Mouse (Mus musculus) megakaryocyte-erythroid progenitor cell, adult 5-6 weeks (primary cell): ENCODE measurements at regions not wholly inside any gene's neighbourhood (a gene's known extent, or its start where the extent isn't known, plus 50 kb on each side); places are given as distances from the start of the nearest gene placed in this dataset.

Experiments used
- ATAC-seq: replicated peaks from 2 replicates; pipeline ENCODE4 v1.8.0; 2016; ENCODE audit warnings: mild to moderate bottlenecking, inconsistent platforms; ENCODE audit not compliant: severe bottlenecking, poor library complexity, low FRiP score, low TSS enrichment

GRCm38 (mm10) chr10:119061958-119062599 is 177.8 kb downstream of the Cand1 start:
- ATAC-seq = no peak

- ATAC-seq = no peak
These were observed 178.5 kb downstream of the Cand1 start for GRCm38 (mm10) chr10:119061349-119061850.

- ATAC-seq = no peak
These were observed 181.3 kb downstream of the Cand1 start for GRCm38 (mm10) chr10:119058493-119059020.

- ATAC-seq = no peak
These were observed 184.6 kb downstream of the Cand1 start for GRCm38 (mm10) chr10:119055199-119055785.

GRCm38 (mm10) chr10:119054191-119055175 is 184.5 kb upstream of the Dyrk2 start:
- no peak for ATAC-seq

- no peak for ATAC-seq
These were observed 182.5 kb upstream of the Dyrk2 start for GRCm38 (mm10) chr10:119052441-119053041.

GRCm38 (mm10) chr10:119051598-119051997 is 181.6 kb upstream of the Dyrk2 start:
- no peak for ATAC-seq

- peak; percentile 93 for ATAC-seq
These were observed 180.1 kb upstream of the Dyrk2 start for GRCm38 (mm10) chr10:119050017-119050685.

GRCm38 (mm10) chr10:119048643-119049420 is 178.8 kb upstream of the Dyrk2 start:
- no peak for ATAC-seq

- ATAC-seq = no peak
These were observed 175.1 kb upstream of the Dyrk2 start for GRCm38 (mm10) chr10:119045059-119045458.

GRCm38 (mm10) chr10:119043069-119043468 is 173.1 kb upstream of the Dyrk2 start:
- no peak for ATAC-seq

- ATAC-seq = no peak
These were observed 170.2 kb upstream of the Dyrk2 start for GRCm38 (mm10) chr10:119040205-119040604.

- ATAC-seq = no peak
These were observed 169.7 kb upstream of the Dyrk2 start for GRCm38 (mm10) chr10:119039732-119040131.

GRCm38 (mm10) chr10:119038991-119039390 is 169.0 kb upstream of the Dyrk2 start:
- no peak for ATAC-seq

GRCm38 (mm10) chr10:119037781-119038180 is 167.8 kb upstream of the Dyrk2 start:
- no peak for ATAC-seq

GRCm38 (mm10) chr10:119035863-119036262 is 165.9 kb upstream of the Dyrk2 start:
- ATAC-seq = no peak

- no peak for ATAC-seq
These were observed 164.4 kb upstream of the Dyrk2 start for GRCm38 (mm10) chr10:119034396-119034795.
